Mouse (Mus musculus): ENCODE data around the gene Fmn2.
A peak's percentile ranks its signal among the peaks of the same experiment; 100 is the strongest.

The Fmn2 gene

DNA sequence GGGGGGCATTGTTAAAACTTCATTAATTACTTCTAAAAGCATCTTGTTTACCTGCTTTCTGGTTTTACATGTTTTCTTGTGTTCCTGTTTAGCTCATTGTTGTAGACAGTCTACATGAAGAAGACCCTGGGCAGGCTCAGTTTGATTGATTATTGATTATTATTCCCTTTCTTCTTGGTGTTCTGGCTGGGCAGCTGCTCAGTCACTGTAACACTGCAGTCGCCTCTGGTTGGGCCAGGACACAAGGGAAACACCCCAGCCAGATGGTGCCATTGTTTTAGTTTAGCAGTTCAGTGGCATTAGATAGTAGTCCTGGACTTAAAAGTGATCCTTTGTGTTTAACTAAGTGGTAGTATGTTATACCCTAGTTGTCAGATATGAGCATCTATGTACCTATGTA lies 167.5 kb downstream of the Fmn2 start:
- no peak for DNase-seq

DNA sequence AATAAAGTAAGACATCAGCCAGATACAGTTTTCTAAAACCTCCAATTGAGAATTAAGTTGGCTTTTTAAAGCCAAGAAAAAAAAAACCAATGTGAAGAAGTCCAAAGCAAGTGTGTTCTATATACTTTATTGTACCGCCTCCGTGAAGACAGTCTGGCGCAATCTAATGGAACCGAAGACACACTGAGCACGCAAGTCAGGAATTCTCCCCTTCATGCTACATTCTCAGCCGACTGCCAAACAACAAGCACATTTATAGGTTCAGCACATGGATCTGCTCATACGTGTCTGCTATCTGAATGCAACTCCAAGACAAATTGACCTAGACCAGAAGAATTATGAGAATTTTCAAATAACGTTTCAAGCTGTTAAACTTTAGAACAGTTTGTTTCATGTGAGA lies 169.2 kb downstream of the Fmn2 start:
- DNase-seq = no peak

DNA sequence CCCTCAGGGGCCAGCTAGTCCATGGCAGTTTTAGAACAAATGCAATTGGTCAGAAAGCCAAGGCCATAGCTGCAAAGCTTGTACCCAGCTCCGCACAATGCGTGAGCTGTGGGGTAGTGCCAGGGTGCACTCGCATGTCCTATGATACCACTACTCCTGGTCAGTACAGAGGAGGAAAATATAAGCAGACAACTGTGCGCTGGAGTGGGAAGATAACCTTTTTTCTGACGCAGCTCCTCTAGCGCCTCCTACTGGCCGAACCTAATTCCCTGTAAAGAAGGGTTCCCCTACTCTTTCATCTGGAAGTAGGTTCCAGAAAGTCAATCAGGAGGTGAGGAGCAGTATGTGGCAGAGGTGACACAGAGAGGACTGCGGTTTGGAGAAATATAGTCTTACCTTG lies 173.0 kb downstream of the Fmn2 start:
- no peak for DNase-seq

DNA sequence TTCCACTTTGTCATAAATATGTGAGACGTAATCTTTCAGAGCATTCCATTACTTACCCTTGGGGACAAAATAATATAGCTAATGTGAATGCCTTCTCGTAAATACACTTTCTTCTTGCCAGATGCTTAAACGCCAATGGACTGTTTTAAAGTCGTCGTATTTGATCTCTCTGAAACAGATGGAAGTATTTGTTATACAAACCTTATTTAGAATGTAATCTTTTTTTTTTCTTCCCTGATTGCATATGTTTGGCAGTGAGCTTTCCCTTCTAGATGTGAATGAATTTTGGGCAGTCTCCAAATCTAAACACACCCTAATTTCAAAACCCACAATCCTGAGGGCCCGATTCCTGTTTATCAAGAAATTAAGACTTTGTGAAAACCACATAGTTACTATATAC lies 173.7 kb downstream of the Fmn2 start:
- DNase-seq = no peak

DNA sequence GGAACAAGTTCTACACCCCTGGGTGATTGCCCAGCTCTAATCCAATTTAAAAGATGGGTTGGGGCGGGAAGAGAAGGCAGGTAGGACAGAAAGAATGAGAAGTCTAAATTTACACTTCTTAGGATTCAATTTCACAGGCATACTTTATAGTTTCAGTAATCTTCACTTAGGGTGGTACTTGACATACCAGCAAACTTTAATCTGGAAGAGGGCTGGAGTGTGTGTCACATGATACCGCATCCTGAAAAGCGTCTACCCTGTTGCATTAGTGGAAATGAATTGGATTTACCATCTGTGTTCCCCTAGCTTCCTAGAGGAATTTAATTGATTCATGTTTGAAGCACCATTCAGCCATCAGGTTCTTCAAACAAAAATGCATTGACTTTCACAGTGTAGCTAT lies 174.6 kb downstream of the Fmn2 start:
- DNase-seq = no peak

DNA sequence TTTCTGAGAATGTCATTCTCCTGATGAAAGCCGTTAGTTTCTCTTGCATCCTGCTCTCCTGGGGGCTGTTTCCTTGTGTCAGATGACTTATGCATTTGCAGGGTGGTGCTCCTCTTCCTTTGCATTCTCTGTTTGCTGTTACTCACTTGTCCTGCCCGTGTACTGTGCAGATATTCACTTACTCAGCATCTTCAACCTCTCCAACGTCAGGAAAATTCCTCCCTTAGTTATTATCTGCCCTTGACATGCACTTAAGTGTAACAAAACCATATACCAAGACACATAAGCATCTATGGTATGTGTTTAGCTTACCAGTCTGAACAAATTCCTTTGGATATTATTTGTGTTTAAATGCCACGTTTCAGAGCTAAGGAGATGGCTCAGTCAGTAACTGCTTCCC lies 175.6 kb downstream of the Fmn2 start:
- no peak for DNase-seq

DNA sequence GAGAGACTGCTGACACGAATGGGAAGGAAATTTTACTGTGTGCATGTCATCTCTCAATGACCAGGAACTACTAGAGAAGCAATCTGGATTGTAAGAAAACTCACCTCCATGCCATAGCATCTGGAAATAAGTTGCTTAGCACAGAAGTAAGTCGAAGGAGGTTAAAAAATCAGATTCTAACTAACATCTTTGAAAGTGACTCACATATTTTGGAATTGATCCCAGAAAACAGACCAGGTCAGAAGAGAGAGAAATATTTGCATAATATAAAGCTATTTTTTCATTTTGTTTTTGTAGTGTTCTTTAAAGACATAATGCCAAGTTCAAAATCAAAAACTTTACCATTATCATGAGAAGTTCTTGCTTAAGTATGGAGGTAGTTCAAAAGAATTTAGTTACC lies 187.7 kb downstream of the Fmn2 start:
- no peak for DNase-seq

DNA sequence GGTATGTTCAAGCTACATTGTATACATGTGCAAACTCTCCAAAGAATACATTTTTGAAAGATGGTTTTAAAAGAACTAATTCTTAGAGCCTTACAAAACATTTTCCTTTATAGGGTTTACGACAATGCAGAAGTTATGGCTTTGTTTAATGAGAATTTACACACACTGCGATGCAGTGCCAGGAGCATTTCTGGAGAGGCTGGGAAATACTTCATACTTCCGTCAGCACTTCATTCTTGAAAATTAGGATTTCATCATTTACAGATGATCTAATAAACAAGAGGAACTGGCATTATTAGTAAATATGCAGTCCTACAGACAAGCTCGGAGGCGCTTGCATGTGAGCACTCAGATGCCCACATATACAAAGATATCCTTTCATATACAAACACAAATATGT lies 199.2 kb downstream of the Fmn2 start:
- no peak for DNase-seq

DNA sequence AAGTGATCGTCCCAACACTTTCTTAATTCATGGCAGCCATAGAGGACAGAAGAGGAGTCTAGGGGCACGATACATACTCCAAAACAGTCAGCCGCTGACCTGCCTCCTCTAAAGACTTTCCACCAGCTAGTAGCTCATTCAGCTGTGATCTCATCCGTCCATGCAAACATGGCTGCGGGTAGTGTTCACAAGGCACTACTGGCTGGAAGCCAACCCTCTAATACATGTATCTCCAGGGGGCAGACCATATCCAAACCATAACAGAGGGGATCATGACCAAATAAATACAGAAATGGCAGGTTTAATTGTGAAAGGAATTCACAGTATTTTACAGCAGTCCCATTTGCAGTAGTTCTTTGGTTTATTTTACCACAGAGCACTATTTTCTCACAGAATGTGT lies 200.2 kb downstream of the Fmn2 start:
- DNase-seq = no peak

DNA sequence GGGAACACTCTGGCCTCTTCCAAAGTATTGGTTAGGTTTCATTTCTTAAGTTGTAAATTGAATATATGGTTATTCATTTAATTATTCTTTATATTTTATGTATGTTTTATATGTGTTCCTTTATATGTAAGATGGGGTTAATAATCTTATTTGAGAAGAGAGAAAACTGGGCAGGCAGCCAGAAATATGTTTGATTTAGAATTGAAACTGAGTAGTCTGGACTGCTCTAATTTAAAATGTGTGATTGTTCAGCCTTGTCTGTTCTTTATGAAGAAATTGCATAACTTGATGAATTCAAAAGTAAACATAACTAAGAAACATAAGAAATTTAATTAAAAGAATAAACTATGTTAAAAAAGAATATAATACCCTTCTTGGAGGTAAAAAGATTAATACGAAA lies 202.3 kb downstream of the Fmn2 start:
- DNase-seq = no peak

DNA sequence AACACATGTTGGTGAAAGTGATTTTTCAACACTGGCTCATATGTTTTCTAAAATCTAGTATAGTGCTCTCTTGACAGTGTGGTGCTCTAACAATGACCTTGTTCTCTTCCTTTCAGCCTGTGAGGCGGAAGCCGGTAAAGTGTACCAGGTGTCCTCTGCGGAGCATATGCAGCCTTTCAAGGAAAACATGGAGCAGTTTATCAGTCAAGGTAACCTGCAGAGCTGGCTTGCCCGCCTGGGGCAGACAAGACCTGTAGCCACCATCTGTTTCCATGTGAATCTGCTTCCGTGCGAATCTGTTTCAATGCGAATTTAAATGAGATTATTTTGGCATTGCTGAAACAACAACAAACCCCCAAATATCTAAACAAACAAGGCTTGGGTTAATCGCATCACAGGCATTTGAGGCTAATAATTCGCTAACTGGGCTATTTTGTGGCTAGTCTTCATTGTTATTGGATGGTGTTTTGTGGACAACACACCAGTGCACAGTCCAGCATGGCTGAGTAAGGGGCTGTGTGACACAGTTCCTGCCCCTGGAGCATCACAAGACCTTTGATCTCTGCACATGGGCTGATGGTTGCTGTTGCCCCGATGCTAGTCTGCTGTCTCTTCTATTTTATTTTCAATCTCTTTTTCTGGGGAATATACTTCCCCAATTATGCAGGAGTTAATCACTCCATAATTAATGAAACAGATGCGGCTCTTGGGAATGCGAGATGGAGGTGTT lies 218.3 kb downstream of the Fmn2 start:
- no peak for DNase-seq

DNA sequence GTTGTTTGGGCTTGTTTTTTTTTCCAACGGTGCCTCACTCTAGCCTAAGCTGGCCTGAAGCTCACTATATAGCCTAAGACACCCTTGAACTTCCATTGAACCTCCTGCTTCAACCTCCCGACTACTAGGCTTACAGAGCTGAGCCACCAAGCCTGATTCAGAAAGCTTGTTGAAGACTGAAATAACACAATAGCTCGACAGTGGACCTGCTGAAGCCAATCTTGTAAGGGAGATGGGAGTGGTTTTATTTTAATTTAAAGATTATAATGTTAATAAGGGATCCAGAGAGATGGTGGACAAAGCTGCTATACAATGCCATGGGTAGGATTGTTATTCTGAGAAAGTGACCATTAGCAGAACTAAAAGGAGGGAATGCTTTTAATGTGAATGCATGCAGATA lies 227.1 kb downstream of the Fmn2 start:
- no peak for DNase-seq

DNA sequence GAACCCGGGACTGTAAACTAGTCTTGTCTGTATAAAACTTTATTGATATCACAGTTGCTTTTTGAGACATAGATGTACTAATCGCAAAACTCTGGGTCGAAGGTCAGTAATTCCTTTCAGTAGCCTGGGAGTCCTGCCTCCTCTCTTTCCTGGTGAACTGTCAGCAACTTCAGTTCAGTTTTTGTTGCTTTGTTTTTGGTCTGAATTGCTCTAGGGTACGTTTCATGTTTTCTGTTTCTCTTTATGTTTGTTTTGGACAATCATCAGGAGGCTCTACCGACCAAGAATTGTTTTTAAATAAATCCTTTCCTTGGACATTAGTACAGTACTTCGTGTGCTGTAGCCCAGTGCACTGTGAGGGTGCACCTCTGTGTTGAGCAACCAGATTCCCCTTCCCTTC lies 231.1 kb downstream of the Fmn2 start:
- DNase-seq = no peak

DNA sequence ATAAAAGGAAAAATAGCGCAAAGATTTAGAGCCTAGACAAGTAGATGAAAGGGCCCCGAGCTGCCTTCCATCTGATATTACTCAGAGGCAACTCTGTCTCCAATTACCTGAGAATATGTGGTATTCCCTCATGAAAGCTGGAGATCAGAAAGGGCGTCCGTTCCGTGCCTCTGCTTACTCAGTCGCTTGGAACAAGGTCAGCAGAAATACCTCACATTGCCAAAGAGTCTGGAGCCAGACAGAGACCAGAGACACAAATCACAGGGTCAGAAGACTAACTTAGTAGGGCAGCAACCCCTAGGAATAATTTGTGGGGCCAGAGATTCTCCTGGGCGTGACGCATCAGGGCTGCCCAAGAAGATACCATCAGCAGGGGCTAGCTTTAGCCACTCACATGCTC lies 237.3 kb downstream of the Fmn2 start:
- peak; percentile 29 for DNase-seq

DNA sequence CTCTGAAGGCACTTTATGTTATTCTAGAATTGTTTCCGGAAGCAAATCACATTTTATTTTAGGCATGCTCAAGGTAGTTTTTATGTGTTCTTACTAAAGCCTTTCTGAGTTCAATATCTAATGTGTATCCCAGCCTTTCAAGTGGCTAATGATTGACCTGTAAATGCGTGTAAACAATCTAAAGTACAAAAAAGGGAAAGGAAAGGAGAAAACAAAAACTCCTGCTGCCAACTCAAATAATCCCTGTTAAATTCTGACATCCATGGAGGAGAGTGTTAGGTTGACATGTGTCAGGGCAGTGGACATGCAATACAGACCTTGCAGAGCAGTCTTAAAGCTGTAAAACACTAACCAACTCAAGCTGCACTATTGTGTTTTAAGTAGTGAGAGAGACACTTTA lies 241.0 kb downstream of the Fmn2 start:
- no peak for DNase-seq

DNA sequence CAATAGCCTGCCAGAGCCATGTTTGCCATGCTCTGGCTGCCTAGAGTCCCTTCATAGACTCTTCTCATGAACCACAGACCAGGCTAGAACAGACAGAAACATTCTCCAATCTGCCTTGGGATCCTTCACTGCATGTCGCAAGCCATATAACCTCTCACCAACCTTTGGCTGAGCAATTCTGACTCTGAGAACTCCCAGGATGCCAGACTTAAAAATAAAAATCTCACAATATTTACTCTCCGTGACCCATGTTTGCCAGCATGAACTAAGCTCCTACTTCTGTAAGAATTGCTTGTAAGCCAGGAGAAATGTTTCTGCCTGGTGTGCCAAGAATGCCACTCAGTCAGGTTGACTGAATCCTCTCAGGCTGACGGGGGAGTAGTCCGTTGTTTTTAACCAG lies 246.9 kb downstream of the Fmn2 start:
- DNase-seq = peak; percentile 5

DNA sequence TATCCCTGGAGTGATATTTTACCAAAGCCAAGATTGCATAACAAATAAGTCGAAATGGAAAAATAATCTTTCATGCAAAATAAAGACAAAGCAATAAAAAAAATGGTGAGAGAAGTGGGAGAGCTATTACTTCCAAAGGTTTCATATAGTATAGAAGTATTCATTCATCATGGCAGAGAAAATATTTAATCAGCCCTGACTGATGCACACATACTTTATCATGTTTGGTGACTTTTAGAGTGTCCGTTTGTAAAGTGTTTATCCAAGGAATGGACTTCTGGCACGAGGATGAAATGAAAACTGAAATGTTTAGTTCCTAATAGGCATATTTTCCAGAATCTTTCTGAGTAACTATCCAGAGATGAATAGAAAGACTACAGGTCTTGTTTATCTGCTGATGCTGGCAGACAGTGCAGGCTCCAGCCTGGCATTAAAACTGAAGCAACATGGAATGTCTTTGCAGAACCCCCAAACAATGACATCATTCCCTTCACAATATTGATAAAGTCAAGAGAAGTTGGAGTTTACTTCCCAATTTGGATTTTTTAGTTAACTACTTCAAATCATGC lies 249.4 kb downstream of the Fmn2 start:
- DNase-seq = no peak

DNA sequence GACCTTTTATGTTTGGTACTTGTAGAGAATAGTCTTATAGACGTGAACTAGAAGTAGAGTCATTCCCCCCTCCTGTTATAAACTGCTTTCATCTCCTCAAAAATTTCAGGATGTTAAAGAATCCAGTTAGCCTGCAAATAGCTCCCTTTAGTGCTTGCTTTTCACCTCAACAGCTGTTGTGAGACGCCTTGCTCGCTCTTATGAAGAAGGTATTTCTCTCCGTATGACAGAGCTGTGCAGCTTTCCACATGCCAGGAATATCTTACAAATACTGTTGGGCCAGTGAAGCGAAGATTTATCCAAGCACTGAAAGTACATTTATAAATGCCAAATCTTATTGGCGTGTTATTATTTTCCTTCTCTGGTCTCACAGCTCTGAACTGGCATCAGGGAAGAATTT lies 257.7 kb downstream of the Fmn2 start:
- DNase-seq = no peak

DNA sequence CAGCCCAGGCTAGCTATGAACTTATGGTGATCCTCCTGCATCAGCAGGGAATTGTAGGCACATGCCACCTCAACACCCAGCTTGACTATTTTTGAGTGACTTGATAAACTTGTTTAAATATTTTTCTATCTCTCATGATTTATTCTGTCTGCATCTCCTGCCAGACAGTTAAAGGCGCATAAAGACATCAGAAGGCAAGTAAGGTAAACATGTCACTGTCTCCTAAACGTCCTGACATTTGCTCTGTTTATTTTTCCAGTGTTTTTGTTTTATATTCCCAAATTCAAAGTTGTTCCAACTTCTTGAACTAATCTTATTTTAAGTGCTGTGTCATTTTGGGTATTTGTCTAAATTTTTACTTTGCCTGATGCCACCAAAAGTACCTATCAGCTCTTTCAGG lies 264.1 kb downstream of the Fmn2 start:
- no peak for DNase-seq

DNA sequence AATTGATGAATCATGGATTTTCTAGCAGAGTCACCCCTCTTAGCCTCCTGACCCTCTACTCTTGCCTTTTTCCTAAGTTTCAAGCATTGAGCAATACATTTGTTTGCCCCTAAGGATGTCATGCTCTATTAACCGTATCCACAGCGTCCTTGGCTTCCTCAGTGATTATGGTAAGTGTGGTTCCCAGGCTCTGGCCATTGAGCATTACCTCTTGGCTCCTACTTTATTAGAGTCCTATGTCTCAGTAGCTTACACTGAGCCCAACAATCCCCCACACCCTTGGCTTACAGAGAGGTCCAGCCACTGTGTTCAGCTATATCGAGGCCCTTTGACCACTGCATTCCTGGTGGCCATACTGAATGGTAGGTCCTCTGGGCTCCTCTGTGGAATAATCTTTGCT lies 265.2 kb downstream of the Fmn2 start:
- DNase-seq = peak; percentile 2

DNA sequence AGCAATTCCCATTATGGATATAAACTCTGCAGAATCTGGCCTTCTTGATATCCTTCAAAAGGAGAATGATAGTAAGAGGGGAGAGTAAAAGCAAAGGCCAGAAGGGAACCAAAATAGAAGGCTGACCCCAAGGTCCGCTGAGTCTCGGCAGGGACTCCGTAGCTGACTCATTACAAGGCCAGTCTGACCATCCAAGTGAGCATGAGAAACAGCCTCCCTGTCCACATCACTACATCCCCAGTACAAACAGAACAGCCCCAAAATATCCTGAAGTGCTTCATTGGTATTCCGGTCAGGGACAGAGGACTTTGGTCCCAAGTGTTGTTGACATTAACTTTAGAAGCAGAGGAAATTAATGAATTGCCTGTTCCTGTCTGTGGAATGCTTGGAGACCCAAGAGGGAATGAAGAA lies 270.3 kb downstream of the Fmn2 start:
- DNase-seq = peak; percentile 3

DNA sequence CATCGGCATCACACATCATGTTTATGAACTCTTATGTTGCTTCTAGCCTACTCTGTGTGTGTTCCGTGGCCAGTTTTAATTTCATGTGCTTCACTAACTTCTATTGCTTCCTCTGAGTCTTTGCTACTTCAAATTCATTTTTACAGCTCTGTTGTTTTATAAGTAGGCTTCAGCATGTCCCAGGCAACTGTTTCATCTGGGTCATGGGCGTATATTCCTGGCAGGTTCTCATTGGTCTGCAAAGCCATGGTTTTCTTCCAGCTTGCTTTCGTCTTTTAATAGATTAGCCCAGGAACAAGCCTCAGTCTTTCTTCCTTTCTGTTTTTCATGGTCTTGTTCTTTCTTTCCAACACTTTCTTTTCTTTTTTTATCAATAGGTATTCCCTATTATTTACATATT lies 279.4 kb downstream of the Fmn2 start:
- no peak for DNase-seq

DNA sequence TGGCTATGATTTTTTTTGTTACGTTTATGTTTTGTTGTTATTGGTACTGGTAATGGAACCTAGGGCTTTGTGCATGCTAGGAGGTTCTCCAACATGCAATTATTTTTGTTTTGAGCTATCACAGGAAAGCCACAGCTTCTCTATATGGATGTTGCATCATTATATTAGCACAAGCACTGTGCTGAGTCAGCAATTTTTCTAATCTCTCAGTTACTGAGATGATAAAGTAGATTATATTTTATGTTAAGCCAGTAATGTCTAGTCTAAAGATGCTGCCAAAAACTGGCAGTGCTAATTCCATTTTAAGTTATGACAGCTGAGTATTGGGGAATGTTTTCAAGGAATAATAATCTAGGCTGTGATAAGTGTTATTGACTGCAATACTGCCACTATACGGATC lies 287.0 kb downstream of the Fmn2 start:
- DNase-seq = no peak

DNA sequence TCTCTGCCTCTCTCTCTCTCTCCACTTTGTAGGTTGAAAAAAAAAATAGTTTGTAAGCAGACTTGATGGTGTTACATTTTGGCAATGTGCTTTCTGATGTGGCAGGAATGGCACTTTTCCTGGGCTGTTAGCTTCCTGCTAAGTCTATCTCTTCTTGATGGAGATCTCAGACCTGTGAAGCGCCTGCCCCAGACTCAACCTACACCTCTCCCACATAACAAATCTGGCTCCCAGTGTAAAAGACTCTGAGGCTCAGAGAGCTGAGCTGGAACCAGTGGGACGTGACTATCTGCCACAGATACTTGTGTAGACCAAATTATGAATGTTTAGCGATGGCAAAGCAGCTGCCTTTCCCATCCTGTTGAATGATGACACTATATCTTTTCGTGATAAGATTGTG lies 310.2 kb downstream of the Fmn2 start:
- DNase-seq = no peak

DNA sequence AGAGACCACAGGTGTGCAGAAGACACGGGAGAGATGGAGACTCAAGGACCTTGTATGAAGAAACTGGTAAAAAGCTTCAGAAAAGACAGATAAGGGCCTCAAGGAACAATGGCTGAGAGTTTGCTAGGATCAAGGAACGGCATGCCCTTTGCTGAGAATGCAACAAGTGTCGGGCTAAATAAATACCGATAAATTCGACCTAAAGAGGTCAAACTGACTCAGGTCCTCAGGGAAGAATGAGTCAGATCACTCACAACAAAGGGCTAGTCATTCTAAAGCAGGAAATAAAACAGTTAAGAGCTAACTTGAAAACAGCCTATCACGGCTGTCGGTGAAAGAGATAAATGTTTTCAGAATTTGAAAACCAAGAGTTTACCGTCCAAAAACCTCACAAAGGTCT lies 324.9 kb downstream of the Fmn2 start:
- no peak for DNase-seq

Data from kidney, adult 11 months (tissue).